Mouse (Mus musculus) right cerebral cortex, postnatal 14 days (tissue): ENCODE data around the gene Acot7.

ENCODE experiments used
- DNase-seq: peaks from one replicate; pipeline ENCODE4 v3.0.0; 2022

Gene Acot7

DNA sequence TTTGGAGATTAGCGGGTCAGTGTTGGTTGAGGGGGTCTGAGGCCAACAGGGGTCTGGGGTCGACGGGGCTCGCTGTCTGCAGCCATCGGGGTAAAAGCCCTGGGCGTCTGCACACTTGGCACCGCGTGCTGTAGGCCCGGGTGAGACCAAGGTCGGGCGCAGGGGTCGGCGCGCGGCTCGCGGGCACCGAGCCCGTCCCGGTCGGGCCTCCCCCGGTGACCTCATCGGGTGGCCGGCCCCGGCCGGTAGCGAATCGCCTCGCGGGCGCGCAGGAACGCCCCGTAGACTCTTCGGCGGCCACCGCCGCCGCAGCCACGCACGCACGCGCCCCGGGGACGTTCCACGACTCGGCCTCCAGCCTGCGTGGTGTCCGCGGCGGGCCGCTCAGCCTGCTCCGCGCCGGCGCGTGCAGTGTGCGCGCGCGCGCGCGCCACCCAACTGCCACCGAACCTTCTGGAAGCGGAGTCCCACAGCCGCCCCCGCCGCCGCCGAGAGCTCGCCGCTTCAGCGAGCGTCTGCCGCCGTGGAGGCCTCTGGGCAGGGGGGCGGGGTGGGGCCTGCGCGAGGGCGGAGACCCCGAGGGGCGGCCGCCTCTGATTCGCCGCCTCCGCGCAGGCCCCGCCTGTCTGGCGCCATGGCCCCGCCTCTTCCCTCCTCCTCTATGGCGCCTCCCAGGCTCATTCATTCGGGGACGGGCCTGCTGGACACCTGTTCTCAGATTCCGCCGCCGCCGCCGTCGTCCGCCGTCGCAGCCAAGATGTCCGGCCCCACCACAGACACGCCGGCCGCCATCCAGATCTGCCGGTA lies at the start of gene Acot7:
Gene Acot7, plus strand, starts transcription at position 598 of the 807 bp plus-strand sequence.
- DNase-seq = peak; percentile 94

DNA sequence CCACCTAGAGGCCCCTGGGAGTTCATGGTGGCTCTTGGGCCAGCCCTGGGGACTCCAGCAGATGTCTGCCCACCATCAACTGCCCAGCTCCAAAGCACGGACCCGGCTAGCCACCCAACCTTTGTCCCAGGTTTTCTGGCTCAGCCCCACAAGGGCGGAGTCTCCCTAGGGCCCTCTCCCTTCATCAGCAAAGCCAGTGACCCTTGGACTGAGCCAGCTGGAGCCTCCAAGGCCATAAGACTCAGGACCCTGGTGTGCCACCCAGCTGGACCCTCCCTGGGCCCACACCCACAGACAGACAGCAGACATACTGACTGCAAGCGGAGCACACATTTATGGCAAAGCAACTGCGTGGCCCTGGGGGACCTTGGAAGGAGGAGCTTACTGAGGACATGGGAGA lies 49.1 kb upstream of the Acot7 start:
- no peak for DNase-seq

GRCm38 (mm10) chr4:152129395-152129930 lies 48.5 kb upstream of the Acot7 start:
- no peak for DNase-seq

DNA sequence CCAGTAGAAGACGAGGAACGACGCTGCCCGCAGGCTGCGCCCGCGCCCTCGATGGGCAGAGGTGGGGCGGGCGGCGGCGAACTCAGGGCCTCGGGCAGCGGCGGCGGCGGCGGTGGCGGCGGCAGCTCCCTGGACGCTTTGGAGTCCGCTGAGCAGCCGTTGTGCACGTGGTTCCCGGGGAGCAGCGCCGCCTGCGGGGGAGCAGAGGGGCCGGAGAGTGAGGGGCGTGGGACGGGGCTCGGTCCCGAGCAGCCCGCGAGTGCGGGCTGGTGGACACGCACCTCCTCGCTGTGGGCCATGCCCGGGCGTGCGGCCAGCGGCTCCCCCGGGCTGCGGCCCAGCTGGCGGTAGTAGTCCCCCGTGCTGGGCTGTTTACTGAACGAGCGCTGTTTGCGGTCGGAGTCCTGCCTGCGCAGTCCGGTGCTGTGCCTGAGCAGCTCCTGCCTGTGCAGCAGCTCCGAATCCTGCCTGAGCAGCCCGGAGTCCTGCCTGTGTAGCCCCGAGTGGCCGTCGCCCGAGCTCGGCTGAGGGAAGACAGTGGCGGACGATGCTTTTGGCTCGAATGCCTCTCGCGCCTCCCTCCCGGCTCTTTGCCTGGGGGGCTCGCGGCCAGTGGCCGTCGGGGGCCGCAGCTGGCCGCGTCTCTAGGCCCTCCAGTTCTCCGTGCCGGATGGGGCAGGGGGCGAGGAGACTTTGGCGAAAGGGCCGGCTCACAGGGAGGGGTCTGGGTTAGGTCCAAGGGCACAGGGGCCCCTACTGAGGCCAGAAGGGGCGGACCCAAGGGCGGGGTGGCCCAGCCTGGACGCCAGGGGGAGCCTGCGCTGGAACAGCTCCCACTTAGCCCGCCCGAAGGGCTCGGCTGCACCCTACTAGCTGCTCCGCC lies 46.9 kb upstream of the Acot7 start:
- no peak for DNase-seq

- DNase-seq = no peak
Measured at GRCm38 (mm10) chr4:152131809-152132771, 45.8 kb upstream of the Acot7 start.

DNA sequence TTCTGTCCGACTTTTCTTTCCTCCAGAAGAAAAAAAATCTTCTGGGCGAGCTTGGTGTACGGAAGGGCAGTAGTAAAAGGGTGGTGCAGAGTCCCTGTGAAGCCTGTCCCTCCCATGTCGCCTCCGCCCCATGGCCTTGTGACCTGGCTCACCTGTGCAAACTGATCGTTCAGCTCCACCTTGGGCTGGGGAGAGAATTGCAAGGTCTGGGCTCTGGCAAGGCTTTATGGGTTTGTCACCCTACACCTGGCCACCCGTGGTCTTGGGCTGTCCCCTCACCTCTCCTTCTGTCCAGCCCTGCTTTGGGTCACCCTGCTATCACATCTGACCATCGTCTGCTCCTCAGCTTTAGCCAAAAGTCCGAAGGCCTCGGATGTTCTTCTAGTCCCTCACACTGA lies 45.2 kb upstream of the Acot7 start:
- no peak for DNase-seq

- DNase-seq = no peak
Measured at GRCm38 (mm10) chr4:152133213-152133612, 44.7 kb upstream of the Acot7 start.

DNA sequence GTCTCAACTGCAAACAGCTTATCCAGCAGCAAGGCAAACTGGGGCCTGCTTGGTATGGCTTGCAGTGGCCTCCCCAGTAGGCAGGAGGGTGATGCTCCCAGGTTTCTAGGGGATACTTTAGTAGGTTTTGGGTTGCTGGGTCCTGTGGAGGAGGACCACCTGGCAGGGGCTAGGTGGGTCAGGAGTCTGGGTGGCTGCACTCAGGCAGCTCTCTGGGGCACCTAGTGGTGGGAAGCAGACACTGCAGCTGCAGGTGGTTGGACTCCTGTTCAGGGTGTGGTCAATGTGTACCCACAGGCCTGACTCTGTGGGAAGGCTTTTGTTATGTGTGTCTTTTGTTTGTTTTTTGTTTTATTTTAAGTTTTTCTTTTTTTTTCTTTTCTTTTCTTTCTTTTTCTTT lies 43.4 kb upstream of the Acot7 start:
- DNase-seq = no peak

DNA sequence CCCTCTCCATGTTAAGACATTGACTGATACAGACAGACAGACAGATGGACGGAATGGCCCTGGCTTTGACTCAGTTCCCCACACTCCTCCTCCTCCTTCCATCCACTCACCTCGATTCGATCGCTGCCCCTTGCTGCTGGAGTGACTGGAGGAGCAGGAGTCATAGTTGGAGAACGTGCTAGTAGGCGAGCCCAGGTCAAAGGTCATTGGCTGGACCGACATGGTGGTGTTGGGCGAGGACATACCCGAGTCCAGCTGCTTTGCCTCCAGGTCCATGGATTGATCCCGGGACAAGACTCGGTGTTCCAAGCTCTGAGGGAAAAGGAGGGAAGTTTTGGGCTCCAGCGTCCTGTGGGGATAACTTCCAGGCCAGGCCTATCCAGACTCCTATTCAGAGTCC lies 42.6 kb upstream of the Acot7 start:
- no peak for DNase-seq

DNA sequence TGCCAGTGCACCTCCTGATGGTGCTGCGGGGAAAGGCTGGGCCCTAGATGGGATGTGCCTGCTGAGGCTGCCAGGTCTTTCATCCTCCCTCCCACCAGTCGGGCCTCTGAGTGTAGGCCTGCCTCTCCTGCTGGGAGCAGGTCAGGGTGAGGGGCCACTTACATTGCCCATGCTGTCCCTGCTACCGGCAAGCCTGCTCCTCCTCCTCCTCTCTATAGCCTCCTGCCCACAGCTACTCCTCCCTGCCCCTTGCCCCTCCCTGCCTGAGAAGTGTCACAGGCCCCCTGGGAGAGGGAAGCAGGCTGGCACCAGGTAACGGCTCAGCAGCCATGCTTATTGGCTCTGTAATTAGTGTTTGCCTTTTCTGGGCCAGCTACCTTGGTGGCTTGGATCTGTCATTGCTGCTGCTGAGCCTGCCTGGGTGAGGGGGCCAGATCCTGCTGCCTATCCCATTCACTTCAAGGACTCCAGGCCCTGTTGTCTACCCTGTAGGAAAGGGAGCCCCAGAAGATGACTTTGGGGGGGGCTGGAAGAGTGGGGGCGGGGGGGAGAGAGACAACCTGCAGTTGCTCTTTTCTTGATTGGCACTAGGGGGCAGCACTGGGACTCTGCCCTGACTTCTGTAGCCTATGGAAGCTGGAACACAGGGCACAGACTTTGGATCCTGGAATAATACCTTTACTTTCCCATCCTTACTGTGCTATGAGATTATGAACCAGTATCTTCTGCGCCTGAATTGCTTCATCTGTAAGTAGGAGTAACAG lies 41.6 kb upstream of the Acot7 start:
- DNase-seq = no peak

DNA sequence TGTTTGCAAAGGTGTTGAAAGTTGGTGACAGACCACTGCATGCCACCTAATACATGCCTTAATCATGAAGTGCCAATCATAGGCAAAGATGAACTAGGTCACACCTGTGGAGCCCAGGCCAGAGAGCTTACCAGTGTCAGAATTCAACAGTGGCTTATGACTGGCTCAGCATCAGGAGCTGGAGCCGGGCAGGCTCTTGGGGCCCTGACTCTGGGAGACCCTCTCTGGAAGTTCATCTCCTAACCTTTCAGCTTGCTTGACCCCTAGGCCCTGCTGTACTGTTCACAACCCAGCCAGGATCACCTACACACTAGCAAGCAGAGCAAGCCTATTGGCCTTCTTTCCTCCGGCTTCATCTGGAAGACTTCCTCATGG lies 41.1 kb upstream of the Acot7 start:
- no peak for DNase-seq

GRCm38 (mm10) chr4:152138497-152139260 lies 39.3 kb upstream of the Acot7 start:
- peak; percentile 76 for DNase-seq

DNA sequence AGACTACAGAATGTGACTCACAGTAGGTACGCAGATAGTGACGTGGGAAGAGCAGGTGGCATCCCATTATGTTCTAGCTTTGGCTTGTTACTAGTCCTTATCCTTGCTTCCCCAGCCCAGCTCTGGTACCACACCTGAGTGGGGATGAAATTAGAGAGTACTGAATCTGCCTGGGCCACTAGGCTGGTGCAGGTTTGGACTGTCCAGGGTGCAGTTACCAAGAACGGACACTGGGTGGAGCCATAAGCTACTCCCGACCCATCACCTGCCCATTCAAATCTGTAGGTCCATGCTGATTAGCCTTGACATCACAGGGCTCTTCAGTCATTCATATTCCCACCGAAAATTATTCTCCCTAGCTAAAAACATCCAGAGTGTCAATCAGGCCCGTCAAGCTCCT lies 37.5 kb upstream of the Acot7 start:
- DNase-seq = no peak

GRCm38 (mm10) chr4:152141521-152142135 lies 36.3 kb upstream of the Acot7 start:
- no peak for DNase-seq

- no peak for DNase-seq
Measured at GRCm38 (mm10) chr4:152143632-152144031, 34.3 kb upstream of the Acot7 start.

- DNase-seq = no peak
Measured at GRCm38 (mm10) chr4:152145473-152145872, 32.5 kb upstream of the Acot7 start.

DNA sequence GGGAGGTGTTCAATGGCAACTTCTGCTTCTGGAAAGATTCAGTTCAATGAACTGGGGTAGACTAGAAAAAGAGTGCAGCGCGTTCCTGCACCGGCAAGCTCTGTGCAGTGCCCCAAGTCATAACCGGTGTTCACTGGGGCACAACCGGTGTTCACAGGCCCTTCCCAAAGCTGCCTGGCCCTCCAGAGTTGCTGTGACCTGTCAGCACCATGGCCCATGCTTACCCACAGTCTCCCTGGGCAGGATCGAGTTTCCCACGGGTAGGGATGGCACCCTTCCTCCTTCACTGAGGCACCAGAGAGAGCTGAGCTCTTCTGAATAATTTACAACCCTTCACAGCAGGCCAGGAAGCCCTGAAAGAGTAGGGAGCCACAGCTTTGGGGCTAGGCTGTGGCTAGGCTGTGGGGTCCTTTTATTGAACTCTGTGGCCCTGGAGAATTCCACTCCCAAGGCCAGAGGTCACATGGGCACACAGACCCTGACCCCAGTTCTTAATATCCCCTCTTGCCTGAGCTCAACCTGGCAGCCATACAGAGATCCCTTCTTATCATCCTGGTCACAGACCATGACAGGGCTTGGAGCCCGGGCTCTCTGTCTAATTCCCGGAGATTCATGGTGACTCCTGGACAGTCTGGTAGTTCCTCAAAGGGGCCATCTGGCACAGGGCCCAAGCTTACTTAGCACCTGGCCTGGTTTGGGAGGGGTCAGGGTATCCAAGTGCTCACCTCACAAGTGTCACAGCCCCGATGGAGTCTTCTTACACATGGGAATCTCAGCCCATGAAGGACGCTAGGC lies 31.7 kb upstream of the Acot7 start:
- no peak for DNase-seq

GRCm38 (mm10) chr4:152150546-152150945 lies 27.4 kb upstream of the Acot7 start:
- DNase-seq = no peak

DNA sequence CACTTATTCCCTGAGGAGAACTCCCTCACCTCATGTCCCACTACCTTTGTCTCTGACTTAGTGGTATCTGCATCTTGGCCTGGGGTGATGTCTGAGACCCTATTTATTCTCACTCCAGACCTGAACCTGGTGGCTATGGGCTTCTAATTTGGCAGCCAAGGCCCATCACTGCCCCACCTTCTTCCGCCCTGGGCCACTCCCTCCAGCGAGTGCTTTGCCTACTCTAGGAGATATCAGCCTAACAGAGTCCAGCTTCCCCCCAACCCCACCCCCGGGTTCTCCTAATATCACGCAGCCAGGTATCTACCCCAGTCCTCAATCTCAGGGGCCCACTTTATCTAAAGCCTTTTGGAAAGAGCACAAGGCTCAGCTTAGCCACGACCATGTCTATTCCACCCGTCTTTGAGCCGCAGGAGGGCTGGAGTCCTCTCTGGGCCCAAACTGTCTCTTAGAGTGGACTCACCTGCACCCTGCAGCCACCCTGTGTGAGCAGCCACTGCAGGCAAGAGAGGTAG lies 26.4 kb upstream of the Acot7 start:
- DNase-seq = no peak
